Mouse (Mus musculus) liver, embryonic 13.5 days (tissue): ENCODE results near the gene Ppp1r16b. TPM values are rescaled to one million over a fixed set of nuclear protein-coding genes. Genes with fewer than 3 reads are reported as not detected.

Experiments used
- ATAC-seq: fragments of 200-750 bp; cut with Nextera tagmentation; 2 replicates; pipeline ENCODE4 v1.8.0; 2017; ENCODE audit warnings: low read depth, mild to moderate bottlenecking, moderate number of reproducible peaks, moderate library complexity
- DNase-seq: peaks from one replicate; pipeline ENCODE4 v3.0.0; 2022
- H3K27ac ChIP-seq: fragments of 300-500 bp; sonication (generic); 2 replicates; pipeline ENCODE4 v1.5.1; 2015; ENCODE audit warnings: moderate library complexity, mild to moderate bottlenecking, inconsistent platforms
- H3K27me3 ChIP-seq: fragments of 300-500 bp; sonication (generic); 2 replicates; pipeline ENCODE4 v1.6.1; 2015; ENCODE audit warnings: mild to moderate bottlenecking, inconsistent platforms
- H3K36me3 ChIP-seq: fragments of 300-500 bp; sonication (generic); 2 replicates; pipeline ENCODE4 v1.6.1; 2015; ENCODE audit warnings: mild to moderate bottlenecking, inconsistent platforms
- H3K4me1 ChIP-seq: fragments of 300-500 bp; sonication (generic); replicated peaks from 2 replicates; pipeline ENCODE4 v1.6.1; 2015; ENCODE audit warnings: inconsistent platforms
- H3K4me2 ChIP-seq: fragments of 300-500 bp; sonication (generic); 2 replicates; pipeline ENCODE4 v1.6.1; 2015; ENCODE audit warnings: inconsistent platforms, mild to moderate bottlenecking, moderate library complexity
- H3K4me3 ChIP-seq: fragments of 300-500 bp; sonication (generic); replicated peaks from 2 replicates; pipeline ENCODE4 v1.5.1; 2015; ENCODE audit warnings: mild to moderate bottlenecking, inconsistent platforms
- H3K9ac ChIP-seq: fragments of 300-500 bp; sonication (generic); 2 replicates; pipeline ENCODE4 v1.6.1; 2015; ENCODE audit warnings: mild to moderate bottlenecking, inconsistent platforms
- H3K9me3 ChIP-seq: fragments of 300-500 bp; sonication (generic); replicated peaks from 2 replicates; pipeline ENCODE4 v1.6.1; 2016; ENCODE audit warnings: inconsistent platforms
- WGBS: fragments of 180-500 bp; shearing (Covaris S2); methylation state at CpG from one replicate; pipeline ENCODE4 v1.1.7; 2015; ENCODE audit not compliant: insufficient replicate concordance; 5-methylcytosine and 5-hydroxymethylcytosine counted together
- polyA plus RNA-seq: library from polyadenylated mRNA; unstranded; fragments of >200 nt; fragmentation: Nextera tagmentation; extraction: Ambion mirVana; gene quantifications from 2 replicates; pipeline ENCODE4 v1.2.1, GENCODE M21; 2015

Gene Ppp1r16b
- polyA plus RNA-seq, 1 experiment from 2014 or later: 1.3 TPM

DNA sequence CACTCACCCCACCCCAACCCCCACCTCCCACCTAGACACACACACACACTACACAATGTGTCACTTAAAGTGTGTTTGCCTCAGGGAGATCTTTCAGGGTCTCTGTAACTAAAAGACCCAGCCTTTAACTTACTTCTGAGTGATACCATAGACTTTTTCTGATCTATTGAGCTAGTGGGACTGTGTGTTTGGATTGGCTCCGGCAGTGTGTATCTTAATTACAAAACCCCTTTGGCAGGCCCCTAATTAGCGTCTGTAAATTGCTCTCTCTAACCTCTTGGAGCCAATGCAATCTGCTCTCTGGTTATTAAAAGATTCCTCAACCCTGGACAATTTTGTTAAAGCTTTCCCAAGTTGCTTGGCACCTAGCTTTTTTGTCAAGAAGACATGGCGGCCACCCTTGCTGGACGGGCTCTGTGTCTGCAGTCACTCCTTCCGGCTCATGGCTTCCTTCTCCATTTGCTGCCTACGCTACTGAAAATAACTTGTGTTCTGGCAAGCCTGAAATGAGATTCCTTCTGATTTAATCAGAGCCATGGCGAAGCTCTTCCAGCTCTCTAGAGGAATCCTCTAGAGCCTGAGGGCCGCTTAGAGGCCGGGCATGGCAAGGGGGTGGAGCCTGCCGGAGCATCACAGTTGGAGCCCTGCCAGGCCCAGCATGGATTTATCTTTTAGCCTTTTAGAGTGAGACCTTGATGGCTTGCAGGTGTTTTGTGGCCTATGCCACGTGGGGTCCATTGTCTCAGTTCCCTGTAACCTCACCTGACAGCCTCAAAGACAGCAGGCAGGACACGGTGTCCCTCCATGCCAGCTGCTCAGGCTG is 46.9 kb downstream of the Ppp1r16b start:
- 61% methylated on average over 12 of the region's 12 CpGs for WGBS
- ATAC-seq (no peak), DNase-seq (no peak)
- Histone ChIP-seq H3K27me3 (no peaks in the 10 kb centered on the region), H3K27ac (no peak overlapping the region), H3K4me3 (no peak overlapping the region), H3K9me3 (no peaks in the 10 kb centered on the region), H3K36me3 (no peaks in the 10 kb centered on the region), H3K4me1 (no peaks in the 10 kb centered on the region), H3K9ac (no peak overlapping the region), H3K4me2 (no peak overlapping the region)

DNA sequence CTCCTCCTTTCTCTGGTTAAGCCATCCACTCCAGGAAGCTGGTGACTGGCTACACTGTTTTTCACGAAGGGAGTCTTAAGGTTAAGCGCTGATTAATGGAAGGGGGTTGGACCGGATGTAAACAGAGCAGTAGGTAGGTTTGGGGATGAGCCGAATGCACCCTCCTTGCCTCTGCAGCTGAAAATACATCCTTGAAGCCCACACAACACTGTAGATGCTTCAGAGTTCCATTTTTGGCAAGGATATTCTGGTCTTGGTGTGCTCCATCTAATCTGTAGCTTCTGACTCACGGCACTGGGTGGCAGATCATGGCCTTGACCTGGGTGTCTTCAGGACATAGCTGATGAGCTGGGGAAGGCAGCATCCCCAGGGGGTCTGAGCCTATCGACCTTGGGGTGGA is 49.6 kb downstream of the Ppp1r16b start:
- WGBS: 70% methylated on average over 6 of the region's 6 CpGs
- no peak for DNase-seq

DNA sequence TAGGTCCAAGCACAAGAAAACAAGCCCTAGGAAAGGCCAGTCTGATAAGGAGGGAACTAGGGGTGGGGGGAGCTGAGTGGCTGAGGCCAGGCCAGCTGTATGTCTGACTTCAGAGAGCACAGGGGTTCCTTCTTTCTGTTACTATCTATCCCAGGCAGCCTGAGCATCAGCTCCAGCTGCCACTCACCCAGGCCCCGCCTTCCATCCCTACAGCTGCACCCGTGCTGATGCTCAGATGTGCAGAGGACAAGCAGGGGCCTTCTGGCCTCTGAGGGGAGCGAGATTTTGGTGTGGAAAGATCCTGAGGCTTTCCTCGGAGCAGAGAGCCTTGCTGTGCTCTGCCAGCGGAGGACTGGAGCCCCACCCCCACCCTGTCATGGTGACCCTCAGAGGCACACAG is 50.9 kb downstream of the Ppp1r16b start:
- 3% methylated on average over 5 of the region's 5 CpGs for WGBS
- Histone ChIP-seq H3K9ac (no peak overlapping the region), H3K4me2 (no peak overlapping the region), H3K4me1 (no peaks in the 10 kb centered on the region), H3K27ac (no peak overlapping the region), H3K4me3 (no peak overlapping the region), H3K36me3 (no peaks in the 10 kb centered on the region), H3K9me3 (no peaks in the 10 kb centered on the region), H3K27me3 (no peaks in the 10 kb centered on the region)
- DNase-seq (no peak), ATAC-seq (no peak)

More for the DNA sequence above, 49.6 kb downstream of the Ppp1r16b start:
- Histone ChIP-seq H3K4me2 (no peak overlapping the region), H3K36me3 (no peaks in the 10 kb centered on the region), H3K9me3 (no peaks in the 10 kb centered on the region), H3K4me1 (no peaks in the 10 kb centered on the region), H3K9ac (no peak overlapping the region), H3K4me3 (no peak overlapping the region), H3K27ac (no peak overlapping the region), H3K27me3 (no peaks in the 10 kb centered on the region)
- no peak for ATAC-seq

DNA sequence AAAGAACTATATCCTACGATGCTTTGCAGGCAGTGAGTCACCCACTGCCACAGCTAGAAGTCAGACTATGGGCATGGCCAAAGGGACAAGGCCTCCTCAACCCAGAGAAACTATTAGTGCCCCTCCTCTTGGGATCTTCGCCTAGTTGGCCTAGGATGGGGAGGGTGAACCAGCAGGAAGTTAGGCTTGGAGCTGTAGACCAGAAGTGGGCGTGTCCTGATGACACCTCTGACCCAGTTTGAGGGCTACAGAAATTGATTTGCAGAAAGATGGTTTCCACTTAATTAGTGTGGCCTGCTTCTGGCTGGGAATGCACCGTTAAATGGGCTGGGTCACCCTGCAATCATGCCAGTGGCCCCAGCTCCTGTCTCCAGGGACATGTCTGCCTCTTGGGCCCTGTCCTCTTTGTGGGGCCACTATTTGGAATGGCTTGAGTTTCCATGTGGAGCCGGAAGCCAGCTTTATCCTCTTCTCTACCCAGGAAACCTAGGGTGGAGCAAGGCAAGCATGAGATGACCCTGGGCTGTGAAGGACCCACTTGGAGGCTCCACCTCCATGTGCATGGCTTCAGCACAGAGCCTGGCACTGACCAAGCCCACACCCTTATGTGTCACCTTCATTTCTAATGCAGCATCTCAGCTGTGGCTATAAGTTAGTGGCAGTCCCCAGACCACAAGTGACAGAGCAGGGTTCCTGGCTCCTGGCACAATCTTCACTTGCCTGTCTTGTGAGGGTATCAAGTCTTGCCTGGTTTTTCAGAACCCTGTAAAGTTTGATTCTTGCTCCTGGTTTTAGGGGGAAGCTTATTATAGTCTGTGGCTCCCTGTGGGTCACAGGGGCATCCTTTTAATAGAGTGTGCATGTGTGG is 52.6 kb downstream of the Ppp1r16b start:
- Histone ChIP-seq H3K4me1 (no peaks in the 10 kb centered on the region; the same call in 1 of the 2 replicates), H3K9ac (no peak overlapping the region), H3K9me3 (no peaks in the 10 kb centered on the region), H3K36me3 (no peaks in the 10 kb centered on the region), H3K27ac (no peak overlapping the region), H3K4me3 (no peak overlapping the region), H3K4me2 (no peak overlapping the region), H3K27me3 (peaks cover 3% of the 10 kb centered on the region)
- WGBS: 53% methylated on average over 5 of the region's 5 CpGs
- no peak for DNase-seq
- ATAC-seq: no peak

DNA sequence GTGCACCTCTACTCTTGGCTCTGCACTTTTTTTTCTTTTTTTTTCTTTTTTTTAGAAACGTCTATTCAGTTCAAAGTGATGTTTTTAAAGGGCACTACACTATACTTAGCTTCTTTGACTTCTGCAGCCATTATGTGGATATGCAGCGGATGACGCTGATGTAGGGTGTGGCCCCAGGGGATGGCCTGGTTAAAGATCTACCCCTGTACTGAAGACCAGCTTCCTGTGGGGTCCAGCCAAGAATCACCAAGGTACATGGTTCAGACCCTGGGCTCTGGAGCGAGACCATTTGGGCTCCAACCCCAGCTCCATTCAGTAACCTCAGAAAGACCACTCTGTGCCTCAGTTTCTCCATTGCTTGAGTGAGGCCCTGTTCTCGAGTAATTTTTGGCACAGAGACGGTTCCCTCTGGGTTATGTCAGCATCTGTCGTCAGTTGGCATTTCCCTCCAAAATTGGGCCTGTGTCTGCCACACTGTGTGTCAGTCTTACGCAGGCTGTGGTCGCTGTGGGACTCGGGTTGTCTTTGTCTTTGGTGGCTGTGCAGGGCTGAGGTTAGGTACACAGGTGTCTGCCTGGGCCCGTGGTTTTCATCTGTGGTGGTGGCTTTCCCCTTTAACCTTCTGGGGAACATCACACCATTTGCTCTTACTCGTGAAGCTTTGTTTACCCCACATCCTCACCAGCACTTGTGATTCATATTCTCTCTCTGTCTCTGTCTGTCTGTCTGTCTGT is 53.8 kb downstream of the Ppp1r16b start:
- WGBS: 56% methylated on average over 12 of the region's 12 CpGs
- no peak for DNase-seq

DNA sequence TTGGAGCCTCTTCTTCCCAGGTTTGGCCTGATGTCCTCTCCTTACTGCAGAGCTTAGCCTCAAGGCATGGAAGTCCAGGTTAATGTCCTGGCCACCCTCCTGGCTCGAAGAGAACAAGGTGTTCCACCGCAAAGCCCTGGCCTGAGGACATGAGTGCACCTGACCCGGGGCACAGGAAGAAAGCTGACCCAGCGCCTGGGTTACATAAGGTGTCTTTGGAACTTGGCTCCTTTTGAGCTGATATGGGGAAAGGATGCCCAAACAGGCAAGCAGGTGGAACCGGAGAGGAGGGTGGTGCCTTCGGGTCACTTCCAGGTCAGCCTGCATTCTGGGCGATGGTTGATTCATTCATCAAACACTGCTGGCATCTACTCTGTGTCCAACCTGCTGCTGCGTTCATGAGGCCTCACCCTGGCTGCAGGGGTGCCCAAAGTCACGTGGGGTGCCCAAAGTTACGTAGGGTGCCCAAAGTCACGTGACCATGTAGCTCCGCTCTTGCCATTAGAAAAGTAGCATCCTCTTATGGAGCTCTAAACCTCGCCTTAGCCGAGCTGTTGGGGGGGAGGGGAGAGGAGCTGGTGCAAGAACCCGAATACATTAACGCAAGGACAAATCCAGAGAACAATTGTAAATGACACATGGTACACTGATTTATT is 55.6 kb downstream of the Ppp1r16b start:
- no peaks in the 10 kb centered on the region for H3K36me3 ChIP-seq
- H3K4me3 ChIP-seq: no peak overlapping the region
- H3K27ac ChIP-seq: no peak overlapping the region
- no peaks in the 10 kb centered on the region for H3K9me3 ChIP-seq
- H3K27me3 ChIP-seq: peaks cover 13% of the 10 kb centered on the region
- 69% methylated on average over 16 of the region's 16 CpGs for WGBS
- no peak overlapping the region for H3K4me2 ChIP-seq
- DNase-seq (no peak), ATAC-seq (no peak)
- peaks cover 5% of the 10 kb centered on the region for H3K4me1 ChIP-seq
- H3K9ac ChIP-seq: no peak overlapping the region

More for the DNA sequence above, 53.8 kb downstream of the Ppp1r16b start:
- Histone ChIP-seq H3K9ac (no peak overlapping the region), H3K36me3 (no peaks in the 10 kb centered on the region), H3K4me1 (peaks cover 4% of the 10 kb centered on the region), H3K4me3 (no peak overlapping the region), H3K4me2 (no peak overlapping the region), H3K27ac (no peak overlapping the region), H3K27me3 (peaks cover 13% of the 10 kb centered on the region), H3K9me3 (no peaks in the 10 kb centered on the region)
- no peak for ATAC-seq

DNA sequence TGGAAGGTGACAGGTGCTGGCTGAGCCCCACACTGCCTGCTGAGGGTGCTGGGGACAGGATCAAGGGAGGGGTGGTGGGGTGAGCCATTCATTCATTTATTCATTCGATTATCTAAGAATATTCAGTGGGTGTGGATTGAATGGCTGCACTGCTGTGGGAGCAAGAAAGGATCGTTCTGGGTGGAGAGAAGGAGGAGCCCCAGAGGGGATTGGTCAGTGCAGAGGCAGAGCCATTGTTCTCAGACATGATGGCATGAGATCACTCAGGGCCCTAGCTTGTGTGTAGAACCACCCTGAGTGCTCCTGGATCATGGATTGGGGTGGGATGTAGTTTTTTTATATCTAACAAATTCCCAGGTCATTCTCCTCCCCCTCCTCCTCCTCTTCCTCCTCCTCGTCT is 56.3 kb downstream of the Ppp1r16b start:
- Histone ChIP-seq H3K9me3 (no peaks in the 10 kb centered on the region), H3K4me1 (peaks cover 5% of the 10 kb centered on the region)

DNA sequence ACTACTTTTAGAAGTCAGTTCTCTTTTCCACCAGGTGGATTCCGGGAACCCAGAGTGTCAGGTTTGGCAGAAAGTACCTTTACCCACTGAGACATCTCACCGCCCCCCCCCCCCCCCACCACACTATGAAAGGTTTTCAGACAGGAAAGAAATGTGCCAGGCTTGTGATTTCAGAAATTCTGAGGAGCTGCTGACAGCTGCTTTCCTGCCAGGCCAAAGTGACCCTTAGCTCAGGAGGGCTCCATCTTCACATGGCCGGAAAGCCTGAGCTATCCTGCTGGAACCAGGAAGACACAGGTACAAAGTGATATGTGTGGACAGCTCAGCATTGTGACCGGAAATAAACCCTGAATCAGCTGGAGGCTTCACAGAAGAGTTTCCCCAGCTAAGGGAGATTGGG is 56.9 kb downstream of the Ppp1r16b start:
- no peak for ATAC-seq
- Histone ChIP-seq H3K27ac (no peak overlapping the region), H3K4me3 (no peak overlapping the region), H3K9ac (no peak overlapping the region), H3K4me1 (peaks cover 5% of the 10 kb centered on the region), H3K9me3 (no peaks in the 10 kb centered on the region), H3K27me3 (peaks cover 13% of the 10 kb centered on the region), H3K4me2 (no peak overlapping the region), H3K36me3 (no peaks in the 10 kb centered on the region)
- no peak for DNase-seq
- WGBS: 40% methylated on average over 4 of the region's 4 CpGs

More for the DNA sequence above, 56.3 kb downstream of the Ppp1r16b start:
- H3K27me3 ChIP-seq: peaks cover 13% of the 10 kb centered on the region
- no peak overlapping the region for H3K4me3 ChIP-seq
- H3K4me2 ChIP-seq: no peak overlapping the region
- WGBS: 38% methylated on average over 3 of the region's 3 CpGs
- DNase-seq: no peak
- no peak for ATAC-seq
- no peak overlapping the region for H3K27ac ChIP-seq
- no peaks in the 10 kb centered on the region for H3K36me3 ChIP-seq
- no peak overlapping the region for H3K9ac ChIP-seq

DNA sequence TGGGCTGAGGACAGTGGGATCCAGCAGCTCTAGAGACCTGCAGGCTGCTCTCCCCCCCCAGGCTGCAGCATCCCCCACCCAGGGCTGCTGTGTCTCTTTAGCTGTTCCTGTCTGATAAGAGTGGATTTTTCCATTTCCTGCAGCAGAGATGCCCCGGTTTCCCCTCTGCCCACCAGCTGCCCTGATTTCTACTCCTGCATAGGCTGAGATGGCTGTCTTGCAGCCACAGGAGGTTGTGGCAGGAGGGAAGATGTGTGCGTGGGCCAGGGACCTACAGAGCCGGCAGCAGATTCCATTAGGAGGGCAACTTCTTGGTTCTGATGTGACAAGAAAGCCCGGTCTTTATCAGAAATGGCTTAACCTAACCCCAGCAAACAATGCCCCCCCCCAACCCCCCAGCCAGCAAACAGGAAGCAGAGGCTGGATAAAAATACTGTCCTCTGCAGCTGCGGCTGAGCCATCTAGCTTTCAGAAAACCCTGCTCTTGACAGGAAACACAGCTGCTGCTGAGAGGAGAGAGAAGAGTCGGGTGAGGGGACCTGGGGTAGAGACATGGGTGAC is 57.9 kb downstream of the Ppp1r16b start:
- ATAC-seq: 0 out of 2 replicates have a peak, but pooled peaks have one; percentile 36
- DNase-seq: no peak
- Histone ChIP-seq H3K4me2 (no peak overlapping the region), H3K27me3 (peaks cover 13% of the 10 kb centered on the region), H3K36me3 (no peaks in the 10 kb centered on the region), H3K4me1 (peaks cover 5% of the 10 kb centered on the region), H3K9ac (no peak overlapping the region), H3K4me3 (no peak overlapping the region), H3K9me3 (no peaks in the 10 kb centered on the region), H3K27ac (no peak overlapping the region)
- WGBS: 2% methylated on average over 6 of the region's 6 CpGs

DNA sequence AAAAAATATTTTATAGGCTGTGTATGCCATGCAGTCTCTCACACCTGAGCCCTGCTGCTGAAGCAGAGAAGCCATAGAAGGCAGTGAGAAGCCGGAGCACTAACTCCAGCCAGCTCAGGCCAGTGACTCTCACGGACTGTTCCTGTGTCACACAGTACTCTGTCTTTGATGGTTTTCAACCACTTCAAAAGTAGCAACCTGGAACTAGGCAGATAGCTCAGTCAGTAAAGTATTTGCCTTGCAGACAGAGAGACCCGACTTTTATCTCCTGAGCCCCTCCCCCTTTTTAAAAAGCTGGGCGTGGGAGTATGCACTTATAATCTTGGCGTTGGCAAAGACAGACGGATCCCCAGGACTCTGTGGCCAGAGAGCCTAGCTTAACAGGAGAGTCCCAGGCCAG is 58.6 kb downstream of the Ppp1r16b start:
- no peak for ATAC-seq
- Histone ChIP-seq H3K27me3 (peaks cover 13% of the 10 kb centered on the region), H3K9me3 (no peaks in the 10 kb centered on the region), H3K36me3 (no peaks in the 10 kb centered on the region), H3K4me3 (no peak overlapping the region), H3K9ac (no peak overlapping the region), H3K27ac (no peak overlapping the region), H3K4me1 (peaks cover 5% of the 10 kb centered on the region), H3K4me2 (no peak overlapping the region)
- WGBS: 12% methylated on average over 6 of the region's 6 CpGs
- no peak for DNase-seq
